ENCODE assay signal across 8 mouse cellular contexts in genomic region chr5:123364302-123364971, GRCm38 (mm10). TPM values are rescaled to one million over a fixed set of nuclear protein-coding genes. Genes with fewer than 3 reads are reported as not detected.
DNase-seq lines count a peak whose midpoint lies in the region; ATAC-seq and TF ChIP-seq lines count a peak whose summit lies in the region.

No protein-coding gene starts in this region.

- WGBS in heart, postnatal 0 days: 39% methylated on average over 11 of the region's 11 CpGs
- WGBS in lung, embryonic 14.5 days: 73% methylated on average over 11 of the region's 11 CpGs
- 86% methylated on average over 11 of the region's 11 CpGs for WGBS in forebrain, embryonic 15.5 days

- H3K4me1 ChIP-seq in heart, postnatal 0 days (ENCODE audit: control insufficient read depth, insufficient read depth): peaks cover 18% of the 10 kb centered on the region
- no peaks in the 10 kb centered on the region for H3K4me1 ChIP-seq in lung, embryonic 14.5 days (ENCODE audit: insufficient read depth)
- no peaks in the 10 kb centered on the region for H3K4me1 ChIP-seq in forebrain, embryonic 15.5 days

- peak; percentile 68 for DNase-seq in adrenal gland, postnatal 10 days
- DNase-seq in adrenal gland, adult 8-10 months: no peak
- peak; percentile 86 for DNase-seq in cerebellum, adult 9-10 months
- peak; percentile 83 for DNase-seq in heart, postnatal 0 days (ENCODE audit: low spot score)
- DNase-seq in lung, embryonic 14.5 days: peak; percentile 41
- no peak for DNase-seq in frontal cortex, postnatal 25 days (ENCODE audit: low spot score in 2 of 2)
- no peak for DNase-seq in thymus, postnatal 25 days

- 0 out of 2 replicates have a peak, but pooled peaks have one; percentile 55 for TF ChIP-seq EP300 in heart, postnatal 0 days (IDR thresholded peaks at IDR 0.05; ENCODE audit: low read depth)

- H3K4me2 ChIP-seq in heart, postnatal 0 days (ENCODE audit: low read depth, low read length): no peak overlapping the region
- no peak overlapping the region for H3K4me2 ChIP-seq in lung, embryonic 14.5 days
- no peak overlapping the region for H3K4me2 ChIP-seq in forebrain, embryonic 15.5 days (replicated peaks)

- no peak overlapping the region for H3K4me3 ChIP-seq in heart, postnatal 0 days (ENCODE audit: low read depth, low read length)
- H3K4me3 ChIP-seq in lung, embryonic 14.5 days (ENCODE audit: low read depth, low read length): no peak overlapping the region
- H3K4me3 ChIP-seq in forebrain, embryonic 15.5 days: no peak overlapping the region

- H3K9me3 ChIP-seq in heart, postnatal 0 days (replicated peaks; ENCODE audit: control insufficient read depth, low read length): no peaks in the 10 kb centered on the region
- H3K9me3 ChIP-seq in lung, embryonic 14.5 days (ENCODE audit: low read depth, low read length): no peaks in the 10 kb centered on the region
- H3K9me3 ChIP-seq in forebrain, embryonic 15.5 days: no peaks in the 10 kb centered on the region

- peak; percentile 91 for ATAC-seq in heart, postnatal 0 days (ENCODE audit: insufficient read depth, low read depth)
- ATAC-seq in lung, embryonic 14.5 days (ENCODE audit: insufficient read depth): no peak
- ATAC-seq in forebrain, embryonic 15.5 days (replicated peaks): no peak

- H3K27ac ChIP-seq in heart, postnatal 0 days (ENCODE audit: low read depth): peak overlapping the region; percentile 91
- H3K27ac ChIP-seq in lung, embryonic 14.5 days (ENCODE audit: low read depth): no peak overlapping the region
- no peak overlapping the region for H3K27ac ChIP-seq in forebrain, embryonic 15.5 days (replicated peaks)

- no peak overlapping the region for H3K9ac ChIP-seq in heart, postnatal 0 days (replicated peaks; ENCODE audit: low read depth, low read length)
- H3K9ac ChIP-seq in lung, embryonic 14.5 days: no peak overlapping the region
- no peak overlapping the region for H3K9ac ChIP-seq in forebrain, embryonic 15.5 days (replicated peaks)

- no peaks in the 10 kb centered on the region for H3K27me3 ChIP-seq in heart, postnatal 0 days (ENCODE audit: control insufficient read depth, insufficient read depth, low read length)
- H3K27me3 ChIP-seq in lung, embryonic 14.5 days (ENCODE audit: insufficient read depth, low read length): no peaks in the 10 kb centered on the region
- no peaks in the 10 kb centered on the region for H3K27me3 ChIP-seq in forebrain, embryonic 15.5 days

- no peak for TF ChIP-seq CTCF in heart, postnatal 0 days (IDR thresholded peaks at IDR 0.05; ENCODE audit: low read depth)
- TF ChIP-seq CTCF in lung, embryonic 14.5 days (IDR thresholded peaks at IDR 0.05; ENCODE audit: low read depth): no peak

- peaks cover 46% of the 10 kb centered on the region for H3K36me3 ChIP-seq in heart, postnatal 0 days (replicated peaks; ENCODE audit: control insufficient read depth, insufficient read depth, low read length)
- peaks cover 82% of the 10 kb centered on the region for H3K36me3 ChIP-seq in lung, embryonic 14.5 days (ENCODE audit: insufficient read depth)
- peaks cover 91% of the 10 kb centered on the region for H3K36me3 ChIP-seq in forebrain, embryonic 15.5 days

RNA-seq across cellular contexts. Expression of gene Bcl7a, which starts 20.8 kb away (rescaled TPM):
- 10 to 100 TPM; 14.1 to 20.6 TPM for total RNA-seq in adrenal gland, postnatal 10 days (2021)
- 10 to 100 TPM in 3 of 4 experiments, 1 to 10 TPM in 1; 9.7 to 15.1 (median 13.2) TPM for total RNA-seq in adrenal gland, adult 8-10 months (2022)
- total RNA-seq in heart, postnatal 0 days (2014; rRNA removed; ENCODE audit: low replicate concordance): 10.2 and 11.2 TPM in 2 replicates
- polyA plus RNA-seq in heart, postnatal 0 days (2015; fragmentation: Nextera tagmentation; extraction: Ambion mirVana): 6.6 TPM in 2 replicates
- 24.9 and 25.0 TPM in 2 replicates for polyA plus RNA-seq in lung, embryonic 14.5 days (2014; fragmentation: Nextera tagmentation; extraction: Ambion mirVana)
- 80.6 and 89.3 TPM in 2 replicates for polyA plus RNA-seq in forebrain, embryonic 15.5 days (2015; fragmentation: Nextera tagmentation; extraction: Ambion mirVana)

RNA-seq across cellular contexts. Expression of gene Mlxip, which starts 30.2 kb away (rescaled TPM):
- 10 to 100 TPM; 24.4 to 27.8 TPM for total RNA-seq in adrenal gland, postnatal 10 days (2021)
- 10 to 100 TPM; 21.6 to 32.8 (median 27.1) TPM for total RNA-seq in adrenal gland, adult 8-10 months (2022)
- total RNA-seq in heart, postnatal 0 days (2014; rRNA removed; ENCODE audit: low replicate concordance): 12.0 and 13.4 TPM in 2 replicates
- 5.9 and 7.3 TPM in 2 replicates for polyA plus RNA-seq in heart, postnatal 0 days (2015; fragmentation: Nextera tagmentation; extraction: Ambion mirVana)
- 27.3 and 27.7 TPM in 2 replicates for polyA plus RNA-seq in lung, embryonic 14.5 days (2014; fragmentation: Nextera tagmentation; extraction: Ambion mirVana)
- 16.9 and 17.0 TPM in 2 replicates for polyA plus RNA-seq in forebrain, embryonic 15.5 days (2015; fragmentation: Nextera tagmentation; extraction: Ambion mirVana)

Comparison
In these comparisons a context has a peak if more than half of its experiments do, and no peak if none do; other contexts are left out.
1. DNase-seq: peak in adrenal gland, postnatal 10 days (single experiment), cerebellum, adult 9-10 months (single experiment), heart, postnatal 0 days (single experiment) and lung, embryonic 14.5 days (single experiment); none in adrenal gland, adult 8-10 months (single experiment), frontal cortex, postnatal 25 days (0 of 2) and thymus, postnatal 25 days (single experiment).